Mouse (Mus musculus) lung, postnatal 10 days (tissue): ENCODE results near the gene Olfr794.

Experiments
- DNase-seq: peaks from one replicate; pipeline ENCODE4 v3.0.0; 2021

The Olfr794 gene

DNA sequence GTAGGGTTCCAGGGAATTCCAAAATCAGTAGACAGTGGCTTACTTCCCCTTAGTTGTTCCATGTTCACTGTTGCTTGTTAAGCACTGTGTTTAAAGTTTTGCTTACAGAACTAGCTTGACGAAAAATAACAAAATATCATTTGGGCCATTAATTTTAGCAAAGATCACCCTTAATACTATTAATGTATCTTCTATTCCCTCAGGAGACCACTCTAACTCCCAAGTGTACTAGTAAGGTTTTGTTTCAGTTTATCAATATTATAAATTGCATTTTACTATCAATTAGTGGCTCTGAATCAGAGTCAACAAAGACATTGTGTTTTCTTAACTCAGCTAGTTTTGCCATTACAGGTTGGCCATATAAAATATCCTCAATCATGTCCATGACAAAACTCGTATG is at the start of gene Olfr794:
Gene Olfr794 (plus strand): TSS at position 301 of the 400 bp plus-strand sequence.
- no peak for DNase-seq

DNA sequence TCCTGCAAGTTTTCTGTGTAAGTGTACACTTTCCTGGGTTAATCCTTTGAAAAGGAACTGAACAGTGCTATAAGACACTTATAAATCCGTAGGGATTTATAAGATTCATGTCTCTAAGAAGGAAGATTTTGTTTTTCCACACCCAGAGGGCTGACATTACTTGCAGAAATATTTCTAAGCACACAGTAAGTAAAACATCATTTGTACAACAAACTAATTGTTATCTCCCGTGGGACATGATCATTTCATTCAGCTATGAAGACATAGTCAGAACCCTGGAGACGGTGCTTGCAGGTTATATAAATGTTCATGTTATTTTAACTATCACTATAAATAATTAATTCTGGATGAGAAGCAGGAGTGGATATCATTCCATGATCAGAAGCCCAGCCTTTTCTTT is 46.0 kb upstream of the Olfr794 start, which contains the start of gene Olfr791:
Gene Olfr791 (plus strand): TSS at position 301 of the 400 bp plus-strand sequence.
- DNase-seq: no peak

DNA sequence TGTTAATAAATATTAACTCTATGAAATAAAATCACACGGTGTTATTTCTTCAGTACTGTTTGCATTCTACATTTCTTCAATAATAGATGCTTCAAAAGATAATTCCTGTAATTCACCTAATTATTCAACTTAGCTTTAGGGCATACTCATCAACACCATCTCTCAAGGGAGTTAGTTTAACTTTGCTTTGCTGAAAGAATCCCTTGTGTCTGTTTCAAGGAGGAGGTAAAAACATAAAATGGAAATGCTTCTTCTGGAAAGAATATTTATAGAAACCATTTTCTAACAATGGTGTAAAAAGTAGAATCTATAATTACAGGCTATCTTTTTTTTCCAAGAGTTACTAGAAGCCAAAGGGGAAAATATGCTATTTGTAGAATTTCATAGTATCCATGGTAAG is 28.6 kb upstream of the Olfr794 start, which contains the start of gene Olfr792:
Gene Olfr792 (plus strand): TSS at position 301 of the 400 bp plus-strand sequence.
- DNase-seq: no peak

GRCm38 (mm10) chr10:129549354-129549753 is 18.1 kb upstream of the Olfr794 start:
- no peak for DNase-seq

DNA sequence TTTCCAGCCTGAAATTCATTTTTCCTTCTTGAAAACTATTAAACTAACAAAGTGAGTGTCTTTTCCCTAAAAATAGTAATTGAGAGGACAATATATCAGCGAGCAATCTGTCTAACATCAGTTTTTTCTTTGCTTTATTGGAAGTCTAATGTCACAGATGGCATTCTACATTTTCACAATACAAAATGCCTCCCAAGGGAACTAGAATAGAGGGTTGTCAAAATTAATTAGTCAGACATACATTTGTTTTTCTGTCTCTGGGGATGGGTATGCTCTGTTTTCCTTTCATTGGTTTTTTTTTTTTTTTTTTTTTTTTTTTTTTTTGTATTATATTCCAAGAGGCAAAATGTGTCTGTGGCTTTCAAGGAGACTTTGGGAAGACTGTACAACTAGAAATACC is 9.6 kb downstream of the Olfr794 start:
- DNase-seq: no peak

GRCm38 (mm10) chr10:129612470-129612869 is 45.0 kb downstream of the Olfr794 start, which contains the start of gene Olfr796:
Olfr796 (minus strand) TSS chr10:129612570.
- DNase-seq: no peak

- no peak for DNase-seq
These were observed 54.3 kb downstream of the Olfr794 start for GRCm38 (mm10) chr10:129621724-129622123.
